Mouse (Mus musculus): ENCODE measurements around the gene Tox2. TPM values are rescaled to one million over a fixed set of nuclear protein-coding genes. Genes with fewer than 3 reads are reported as not detected.

Tox2 gene
- polyA plus RNA-seq, 1 experiment from 2014 or later = 35.5 TPM

GRCm38 (mm10) chr2:163213085-163213484 lies 10.2 kb downstream of the Tox2 start:
- 70% methylated on average over 3 of the region's 3 CpGs for WGBS
- Histone ChIP-seq H3K4me1 (replicated peaks; ENCODE audit: control insufficient read depth, insufficient read depth, low read length) (no peaks in the 10 kb centered on the region), H3K9me3 (ENCODE audit: control insufficient read depth, low read length) (no peaks in the 10 kb centered on the region), H3K36me3 (ENCODE audit: control insufficient read depth, insufficient read depth, low read length) (no peaks in the 10 kb centered on the region), H3K4me3 (ENCODE audit: low read depth, low read length) (no peak overlapping the region), H3K4me2 (ENCODE audit: low read depth, low read length, severe bottlenecking) (no peak overlapping the region), H3K27me3 (ENCODE audit: control insufficient read depth, insufficient read depth, low read length) (no peaks in the 10 kb centered on the region), H3K9ac (ENCODE audit: low read length) (no peak overlapping the region), H3K27ac (ENCODE audit: low read depth, low read length) (no peak overlapping the region)
- DNase-seq (ENCODE audit: low spot score) (no peak), ATAC-seq (replicated peaks; ENCODE audit: low FRiP score) (no peak)

- no peak for DNase-seq (ENCODE audit: low spot score)
- no peaks in the 10 kb centered on the region for H3K27me3 ChIP-seq (ENCODE audit: control insufficient read depth, insufficient read depth, low read length)
- no peak overlapping the region for H3K9ac ChIP-seq (ENCODE audit: low read length)
- no peaks in the 10 kb centered on the region for H3K36me3 ChIP-seq (ENCODE audit: control insufficient read depth, insufficient read depth, low read length)
- no peaks in the 10 kb centered on the region for H3K9me3 ChIP-seq (ENCODE audit: control insufficient read depth, low read length)
- no peak overlapping the region for H3K27ac ChIP-seq (ENCODE audit: low read depth, low read length)
- 84% methylated on average over 3 of the region's 3 CpGs for WGBS
- no peak overlapping the region for H3K4me3 ChIP-seq (ENCODE audit: low read depth, low read length)
- no peak overlapping the region for H3K4me2 ChIP-seq (ENCODE audit: low read depth, low read length, severe bottlenecking)
- H3K4me1 ChIP-seq (replicated peaks; ENCODE audit: control insufficient read depth, insufficient read depth, low read length) = no peaks in the 10 kb centered on the region
- no peak for ATAC-seq (replicated peaks; ENCODE audit: low FRiP score)
Observed at GRCm38 (mm10) chr2:163218095-163218494, 15.2 kb downstream of the Tox2 start.

- Histone ChIP-seq H3K4me1 (replicated peaks; ENCODE audit: control insufficient read depth, insufficient read depth, low read length) (no peaks in the 10 kb centered on the region), H3K36me3 (ENCODE audit: control insufficient read depth, insufficient read depth, low read length) (no peaks in the 10 kb centered on the region), H3K9me3 (ENCODE audit: control insufficient read depth, low read length) (no peaks in the 10 kb centered on the region), H3K27ac (ENCODE audit: low read depth, low read length) (no peak overlapping the region), H3K9ac (ENCODE audit: low read length) (no peak overlapping the region), H3K4me2 (ENCODE audit: low read depth, low read length, severe bottlenecking) (no peak overlapping the region), H3K27me3 (ENCODE audit: control insufficient read depth, insufficient read depth, low read length) (no peaks in the 10 kb centered on the region), H3K4me3 (ENCODE audit: low read depth, low read length) (no peak overlapping the region)
- no peak; the same call in 1 of the 2 replicates for ATAC-seq (replicated peaks; ENCODE audit: low FRiP score)
- 72% methylated on average over 7 of the region's 7 CpGs for WGBS
- no peak for DNase-seq (ENCODE audit: low spot score)
Observed at GRCm38 (mm10) chr2:163218571-163218970, 15.6 kb downstream of the Tox2 start.

- ATAC-seq (replicated peaks; ENCODE audit: low FRiP score) = no peak; the same call in 1 of the 2 replicates
- 64% methylated on average over 5 of the region's 5 CpGs for whole genome bisulfite sequencing
- H3K27ac ChIP-seq (ENCODE audit: low read depth, low read length) = no peak overlapping the region
Observed at GRCm38 (mm10) chr2:163219447-163219846, 16.5 kb downstream of the Tox2 start.

GRCm38 (mm10) chr2:163220706-163221105 lies 17.8 kb downstream of the Tox2 start:
- no peaks in the 10 kb centered on the region for H3K27me3 ChIP-seq (ENCODE audit: control insufficient read depth, insufficient read depth, low read length)
- no peak overlapping the region for H3K9ac ChIP-seq (ENCODE audit: low read length)
- DNase-seq (ENCODE audit: low spot score) = no peak
- no peak overlapping the region for H3K4me3 ChIP-seq (ENCODE audit: low read depth, low read length)
- H3K9me3 ChIP-seq (ENCODE audit: control insufficient read depth, low read length) = no peaks in the 10 kb centered on the region
- no peak overlapping the region for H3K27ac ChIP-seq (ENCODE audit: low read depth, low read length)
- WGBS = 94% methylated on average over 11 of the region's 11 CpGs
- H3K4me2 ChIP-seq (ENCODE audit: low read depth, low read length, severe bottlenecking) = no peak overlapping the region
- no peaks in the 10 kb centered on the region for H3K4me1 ChIP-seq (replicated peaks; ENCODE audit: control insufficient read depth, insufficient read depth, low read length)
- no peak for ATAC-seq (replicated peaks; ENCODE audit: low FRiP score)
- H3K36me3 ChIP-seq (ENCODE audit: control insufficient read depth, insufficient read depth, low read length) = no peaks in the 10 kb centered on the region

More at GRCm38 (mm10) chr2:163219447-163219846, 16.5 kb downstream of the Tox2 start:
- no peak overlapping the region for H3K4me3 ChIP-seq (ENCODE audit: low read depth, low read length)
- no peaks in the 10 kb centered on the region for H3K27me3 ChIP-seq (ENCODE audit: control insufficient read depth, insufficient read depth, low read length)
- H3K4me1 ChIP-seq (replicated peaks; ENCODE audit: control insufficient read depth, insufficient read depth, low read length) = no peaks in the 10 kb centered on the region
- no peaks in the 10 kb centered on the region for H3K36me3 ChIP-seq (ENCODE audit: control insufficient read depth, insufficient read depth, low read length)
- H3K9ac ChIP-seq (ENCODE audit: low read length) = no peak overlapping the region
- no peak overlapping the region for H3K4me2 ChIP-seq (ENCODE audit: low read depth, low read length, severe bottlenecking)
- no peaks in the 10 kb centered on the region for H3K9me3 ChIP-seq (ENCODE audit: control insufficient read depth, low read length)
- DNase-seq (ENCODE audit: low spot score) = no peak

- Histone ChIP-seq H3K9ac (ENCODE audit: low read length) (no peak overlapping the region), H3K4me3 (ENCODE audit: low read depth, low read length) (no peak overlapping the region), H3K9me3 (ENCODE audit: control insufficient read depth, low read length) (no peaks in the 10 kb centered on the region), H3K27ac (ENCODE audit: low read depth, low read length) (no peak overlapping the region), H3K4me1 (replicated peaks; ENCODE audit: control insufficient read depth, insufficient read depth, low read length) (0 out of 2 replicates have a peak, but pooled peaks cover 1% of the 10 kb centered on the region), H3K36me3 (ENCODE audit: control insufficient read depth, insufficient read depth, low read length) (no peaks in the 10 kb centered on the region), H3K27me3 (ENCODE audit: control insufficient read depth, insufficient read depth, low read length) (no peaks in the 10 kb centered on the region), H3K4me2 (ENCODE audit: low read depth, low read length, severe bottlenecking) (no peak overlapping the region)
- DNase-seq (ENCODE audit: low spot score) = no peak
- no peak for ATAC-seq (replicated peaks; ENCODE audit: low FRiP score)
- 86% methylated on average over 15 of the region's 15 CpGs for WGBS
Observed at GRCm38 (mm10) chr2:163225302-163225701, 22.4 kb downstream of the Tox2 start.

GRCm38 (mm10) chr2:163229050-163229449 lies 26.1 kb downstream of the Tox2 start:
- 83% methylated on average over 9 of the region's 9 CpGs for WGBS
- H3K9me3 ChIP-seq (ENCODE audit: control insufficient read depth, low read length) = no peaks in the 10 kb centered on the region
- H3K9ac ChIP-seq (ENCODE audit: low read length) = no peak overlapping the region
- ATAC-seq (replicated peaks; ENCODE audit: low FRiP score) = no peak
- DNase-seq (ENCODE audit: low spot score) = no peak
- no peaks in the 10 kb centered on the region for H3K27me3 ChIP-seq (ENCODE audit: control insufficient read depth, insufficient read depth, low read length)
- 0 out of 2 replicates have a peak, but pooled peaks cover 1% of the 10 kb centered on the region for H3K4me1 ChIP-seq (replicated peaks; ENCODE audit: control insufficient read depth, insufficient read depth, low read length)
- no peak overlapping the region for H3K4me2 ChIP-seq (ENCODE audit: low read depth, low read length, severe bottlenecking)
- no peaks in the 10 kb centered on the region for H3K36me3 ChIP-seq (ENCODE audit: control insufficient read depth, insufficient read depth, low read length)
- no peak overlapping the region for H3K27ac ChIP-seq (ENCODE audit: low read depth, low read length)
- H3K4me3 ChIP-seq (ENCODE audit: low read depth, low read length) = no peak overlapping the region

- peaks cover 2% of the 10 kb centered on the region; the same call in 1 of the 2 replicates for H3K4me1 ChIP-seq (replicated peaks; ENCODE audit: control insufficient read depth, insufficient read depth, low read length)
- no peaks in the 10 kb centered on the region for H3K27me3 ChIP-seq (ENCODE audit: control insufficient read depth, insufficient read depth, low read length)
- WGBS = 89% methylated on average over 13 of the region's 13 CpGs
- no peaks in the 10 kb centered on the region for H3K36me3 ChIP-seq (ENCODE audit: control insufficient read depth, insufficient read depth, low read length)
- no peak for DNase-seq (ENCODE audit: low spot score)
- H3K4me3 ChIP-seq (ENCODE audit: low read depth, low read length) = no peak overlapping the region
- H3K4me2 ChIP-seq (ENCODE audit: low read depth, low read length, severe bottlenecking) = no peak overlapping the region
- H3K9me3 ChIP-seq (ENCODE audit: control insufficient read depth, low read length) = no peaks in the 10 kb centered on the region
- H3K9ac ChIP-seq (ENCODE audit: low read length) = no peak overlapping the region
- ATAC-seq (replicated peaks; ENCODE audit: low FRiP score) = no peak
- no peak overlapping the region for H3K27ac ChIP-seq (ENCODE audit: low read depth, low read length)
Observed at GRCm38 (mm10) chr2:163231781-163232534, 29.0 kb downstream of the Tox2 start.

GRCm38 (mm10) chr2:163233666-163234065 lies 30.7 kb downstream of the Tox2 start:
- H3K27ac ChIP-seq (ENCODE audit: low read depth, low read length) = no peak overlapping the region
- H3K9me3 ChIP-seq (ENCODE audit: control insufficient read depth, low read length) = no peaks in the 10 kb centered on the region
- H3K4me2 ChIP-seq (ENCODE audit: low read depth, low read length, severe bottlenecking) = no peak overlapping the region
- no peaks in the 10 kb centered on the region for H3K27me3 ChIP-seq (ENCODE audit: control insufficient read depth, insufficient read depth, low read length)
- 87% methylated on average over 9 of the region's 9 CpGs for WGBS
- no peak overlapping the region for H3K4me3 ChIP-seq (ENCODE audit: low read depth, low read length)
- H3K36me3 ChIP-seq (ENCODE audit: control insufficient read depth, insufficient read depth, low read length) = no peaks in the 10 kb centered on the region
- ATAC-seq (replicated peaks; ENCODE audit: low FRiP score) (no peak), DNase-seq (ENCODE audit: low spot score) (no peak)
- peaks cover 2% of the 10 kb centered on the region; the same call in 1 of the 2 replicates for H3K4me1 ChIP-seq (replicated peaks; ENCODE audit: control insufficient read depth, insufficient read depth, low read length)
- H3K9ac ChIP-seq (ENCODE audit: low read length) = no peak overlapping the region
